Mouse (Mus musculus) lung, embryonic 15.5 days (tissue): Measurements from ENCODE around the gene Rpf2. TPM values are rescaled to one million over a fixed set of nuclear protein-coding genes. Genes with fewer than 3 reads are reported as not detected.
A peak's percentile ranks its signal among the peaks of the same experiment; 100 is the strongest.

Experiments used
- ATAC-seq: fragments of 200-750 bp; cut with Nextera tagmentation; 2 replicates; pipeline ENCODE4 v1.8.0; 2017; ENCODE audit warnings: moderate number of reproducible peaks, borderline replicate concordance; ENCODE audit not compliant: low FRiP score, low TSS enrichment; ENCODE audit errors: extremely low read depth
- H3K27ac ChIP-seq: fragments of 300-500 bp; sonication (generic); 2 replicates; pipeline ENCODE4 v1.5.1; 2015; ENCODE audit warnings: moderate library complexity, mild to moderate bottlenecking, inconsistent platforms
- H3K27me3 ChIP-seq: fragments of 300-500 bp; sonication (generic); 2 replicates; pipeline ENCODE4 v1.6.1; 2015; ENCODE audit warnings: inconsistent platforms
- H3K36me3 ChIP-seq: fragments of 300-500 bp; sonication (generic); 2 replicates; pipeline ENCODE4 v1.6.1; 2015; ENCODE audit warnings: inconsistent platforms
- H3K4me1 ChIP-seq: fragments of 300-500 bp; sonication (generic); 2 replicates; pipeline ENCODE4 v1.6.1; 2015; ENCODE audit warnings: inconsistent platforms
- H3K4me2 ChIP-seq: fragments of 300-500 bp; sonication (generic); 2 replicates; pipeline ENCODE4 v1.6.1; 2015; ENCODE audit warnings: inconsistent platforms, mild to moderate bottlenecking, moderate library complexity
- H3K4me3 ChIP-seq: fragments of 300-500 bp; sonication (generic); 2 replicates; pipeline ENCODE4 v1.5.1; 2015; ENCODE audit warnings: mild to moderate bottlenecking, inconsistent platforms
- H3K9ac ChIP-seq: fragments of 300-500 bp; sonication (generic); 2 replicates; pipeline ENCODE4 v1.6.1; 2015; ENCODE audit warnings: inconsistent platforms
- H3K9me3 ChIP-seq: fragments of 300-500 bp; sonication (generic); 2 replicates; pipeline ENCODE4 v1.6.1; 2016; ENCODE audit warnings: inconsistent platforms
- WGBS: fragments of 180-500 bp; shearing (Covaris S2); methylation state at CpG from one replicate; pipeline ENCODE4 v1.1.7; 2015; 5-methylcytosine and 5-hydroxymethylcytosine counted together
- polyA plus RNA-seq: library from polyadenylated mRNA; unstranded; fragments of >200 nt; fragmentation: Nextera tagmentation; extraction: Ambion mirVana; gene quantifications from 2 replicates; pipeline ENCODE4 v1.2.1, GENCODE M21; 2015

Gene Rpf2
- polyA plus RNA-seq: 62.3 and 65.4 TPM in 2 replicates

GRCm38 (mm10) chr10:40246374-40247165, at the start of gene Rpf2:
Gene Rpf2 (minus strand): TSS chr10:40247036.
- Histone ChIP-seq H3K4me3 (peak within 1 kb of the TSS; percentile 91), H3K27me3 (no peaks in the 10 kb centered on the region), H3K4me2 (peak within 1 kb of the TSS; percentile 73), H3K4me1 (peaks cover 9% of the 10 kb centered on the region; the same call in 1 of the 2 replicates), H3K27ac (peak within 1 kb of the TSS; percentile 77), H3K9ac (peak within 1 kb of the TSS; percentile 61), H3K9me3 (no peaks in the 10 kb centered on the region), H3K36me3 (peaks cover 56% of the 10 kb centered on the region)
- ATAC-seq: peak; percentile 86; the same call in 1 of the 2 replicates
- WGBS: under 1% methylated on average over 54 of the region's 54 CpGs

GRCm38 (mm10) chr10:40292640-40293039, 45.8 kb upstream of the Rpf2 start:
- no peak overlapping the region for H3K4me2 ChIP-seq
- H3K9me3 ChIP-seq: no peaks in the 10 kb centered on the region
- H3K4me3 ChIP-seq: no peak overlapping the region
- ATAC-seq: no peak
- H3K27me3 ChIP-seq: no peaks in the 10 kb centered on the region
- peaks cover 7% of the 10 kb centered on the region for H3K4me1 ChIP-seq
- no peak overlapping the region for H3K27ac ChIP-seq
- H3K9ac ChIP-seq: no peak overlapping the region
- WGBS: 87% methylated on average over 6 of the region's 6 CpGs
- peaks cover 36% of the 10 kb centered on the region for H3K36me3 ChIP-seq

DNA sequence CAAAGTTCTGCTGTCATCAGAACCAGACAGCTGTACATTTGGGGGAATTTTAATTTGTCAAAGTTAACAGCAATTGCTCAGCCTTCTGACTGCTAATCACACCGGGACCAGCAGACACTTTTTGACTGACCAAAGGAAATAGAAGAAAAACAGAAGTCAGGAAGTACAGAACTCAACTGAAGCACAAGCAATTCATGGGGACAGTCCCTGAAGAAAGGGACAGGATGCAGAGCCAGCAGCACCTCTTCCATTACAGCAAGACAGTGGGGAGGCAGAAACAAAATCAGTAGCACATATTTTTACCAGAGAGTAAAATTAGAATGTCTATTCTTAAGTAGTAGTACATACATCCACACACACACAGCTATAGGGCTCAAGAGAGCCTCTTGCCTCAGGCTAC, 39.9 kb upstream of the Rpf2 start:
- no peak for ATAC-seq
- Histone ChIP-seq H3K4me3 (no peak overlapping the region), H3K4me1 (no peaks in the 10 kb centered on the region), H3K9me3 (no peaks in the 10 kb centered on the region), H3K4me2 (no peak overlapping the region), H3K9ac (no peak overlapping the region), H3K27me3 (no peaks in the 10 kb centered on the region), H3K27ac (no peak overlapping the region), H3K36me3 (peaks cover 36% of the 10 kb centered on the region)
- WGBS: 88% methylated on average over 1 of the region's 1 CpGs

GRCm38 (mm10) chr10:40285571-40285970, 38.7 kb upstream of the Rpf2 start:
- Histone ChIP-seq H3K27me3 (no peaks in the 10 kb centered on the region), H3K9me3 (no peaks in the 10 kb centered on the region), H3K4me2 (no peak overlapping the region), H3K4me3 (no peak overlapping the region), H3K4me1 (no peaks in the 10 kb centered on the region), H3K9ac (no peak overlapping the region), H3K27ac (no peak overlapping the region), H3K36me3 (peaks cover 27% of the 10 kb centered on the region)
- ATAC-seq: no peak
- WGBS: 82% methylated on average over 1 of the region's 1 CpGs

DNA sequence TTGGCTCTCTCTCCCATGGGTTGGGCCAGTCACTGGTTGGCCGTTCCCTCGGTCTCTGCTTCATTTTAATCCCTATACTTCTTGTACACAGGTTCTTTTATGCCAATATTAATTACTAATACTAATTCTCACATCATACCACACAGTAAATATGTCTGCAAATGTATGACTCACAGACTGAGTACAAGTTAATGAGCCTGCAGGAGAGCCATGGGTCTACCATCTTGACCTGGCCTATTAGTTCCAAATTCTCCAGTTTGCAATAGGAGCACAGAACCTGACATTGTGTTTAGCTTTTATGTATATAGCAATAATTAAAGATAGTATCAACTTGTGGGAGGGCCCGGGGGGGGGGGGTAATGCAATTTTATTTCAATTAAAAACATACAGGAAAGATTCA, 38.2 kb upstream of the Rpf2 start:
- Histone ChIP-seq H3K27me3 (no peaks in the 10 kb centered on the region), H3K4me1 (no peaks in the 10 kb centered on the region), H3K36me3 (peaks cover 25% of the 10 kb centered on the region), H3K27ac (no peak overlapping the region), H3K9me3 (no peaks in the 10 kb centered on the region), H3K4me3 (no peak overlapping the region), H3K9ac (no peak overlapping the region), H3K4me2 (no peak overlapping the region)
- ATAC-seq: no peak
- WGBS: 89% methylated on average over 3 of the region's 3 CpGs

- Histone ChIP-seq H3K4me2 (no peak overlapping the region), H3K27me3 (no peaks in the 10 kb centered on the region), H3K9ac (no peak overlapping the region), H3K9me3 (no peaks in the 10 kb centered on the region), H3K27ac (no peak overlapping the region), H3K36me3 (peaks cover 19% of the 10 kb centered on the region), H3K4me1 (no peaks in the 10 kb centered on the region), H3K4me3 (no peak overlapping the region)
- ATAC-seq: no peak
- WGBS: 83% methylated on average over 10 of the region's 10 CpGs
These were observed 37.5 kb upstream of the Rpf2 start for GRCm38 (mm10) chr10:40284179-40284831.

GRCm38 (mm10) chr10:40283636-40284035, 36.8 kb upstream of the Rpf2 start:
- H3K9ac ChIP-seq: no peak overlapping the region
- no peak overlapping the region for H3K4me2 ChIP-seq
- ATAC-seq: no peak
- no peaks in the 10 kb centered on the region for H3K27me3 ChIP-seq
- H3K4me3 ChIP-seq: no peak overlapping the region
- 93% methylated on average over 9 of the region's 9 CpGs for WGBS
- H3K36me3 ChIP-seq: peaks cover 18% of the 10 kb centered on the region
- no peaks in the 10 kb centered on the region for H3K9me3 ChIP-seq
- H3K4me1 ChIP-seq: no peaks in the 10 kb centered on the region
- no peak overlapping the region for H3K27ac ChIP-seq

DNA sequence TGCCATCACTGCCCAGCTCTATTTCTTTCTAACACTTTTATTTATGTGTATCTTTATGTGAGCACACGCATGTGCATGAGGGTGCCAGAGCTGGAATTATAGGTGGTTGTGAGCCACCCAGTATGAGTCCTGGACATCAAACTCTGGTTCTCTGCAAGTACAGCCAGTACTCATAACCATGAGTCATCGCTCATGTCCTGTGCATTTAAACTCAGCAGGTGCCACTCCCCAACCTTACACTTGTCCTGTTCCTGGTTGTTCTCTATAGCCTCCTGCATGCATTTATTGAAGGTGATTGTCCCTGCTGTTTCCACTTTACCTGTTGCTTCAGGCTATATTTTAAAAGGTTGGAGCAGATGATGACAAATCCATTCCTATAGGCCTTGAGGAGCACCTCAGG, 34.7 kb upstream of the Rpf2 start:
- WGBS: 94% methylated on average over 2 of the region's 2 CpGs
- H3K27me3 ChIP-seq: no peaks in the 10 kb centered on the region
- no peak for ATAC-seq
- no peak overlapping the region for H3K4me3 ChIP-seq
- no peak overlapping the region for H3K27ac ChIP-seq
- H3K36me3 ChIP-seq: peaks cover 12% of the 10 kb centered on the region
- no peak overlapping the region for H3K4me2 ChIP-seq
- no peaks in the 10 kb centered on the region for H3K9me3 ChIP-seq
- no peak overlapping the region for H3K9ac ChIP-seq
- no peaks in the 10 kb centered on the region for H3K4me1 ChIP-seq

DNA sequence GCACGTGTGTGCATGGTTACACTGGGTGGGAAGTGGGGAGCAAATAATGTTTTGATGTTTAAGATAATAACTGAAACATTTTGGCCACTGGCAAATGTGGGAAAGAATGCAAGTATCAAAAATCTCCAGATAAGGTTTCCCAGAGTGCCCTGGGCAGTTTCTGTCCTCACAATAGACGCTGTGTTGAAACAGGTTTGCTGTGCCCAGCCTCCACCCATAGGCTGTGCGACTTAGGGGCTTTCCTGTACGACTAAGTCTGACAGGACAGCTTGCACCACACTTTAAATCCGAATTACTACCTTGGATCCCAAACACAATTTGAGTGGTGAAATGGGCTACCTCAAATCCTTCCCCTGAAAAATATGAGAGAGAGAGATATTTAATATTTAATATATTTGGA, 31.5 kb upstream of the Rpf2 start:
- Histone ChIP-seq H3K4me2 (no peak overlapping the region), H3K9me3 (no peaks in the 10 kb centered on the region), H3K36me3 (no peaks in the 10 kb centered on the region), H3K4me1 (no peaks in the 10 kb centered on the region), H3K9ac (no peak overlapping the region), H3K27me3 (no peaks in the 10 kb centered on the region), H3K27ac (0 out of 2 replicates have a peak overlapping the region, but pooled peaks have one; percentile 10), H3K4me3 (no peak overlapping the region)
- ATAC-seq: no peak
- WGBS: 49% methylated on average over 5 of the region's 5 CpGs

GRCm38 (mm10) chr10:40275991-40276390, 29.2 kb upstream of the Rpf2 start:
- Histone ChIP-seq H3K27ac (no peak overlapping the region), H3K4me1 (no peaks in the 10 kb centered on the region), H3K9ac (no peak overlapping the region), H3K4me3 (no peak overlapping the region), H3K9me3 (no peaks in the 10 kb centered on the region), H3K36me3 (no peaks in the 10 kb centered on the region), H3K4me2 (no peak overlapping the region), H3K27me3 (no peaks in the 10 kb centered on the region)
- ATAC-seq: no peak
- WGBS: 61% methylated on average over 7 of the region's 7 CpGs

GRCm38 (mm10) chr10:40273938-40274337, 27.1 kb upstream of the Rpf2 start:
- Histone ChIP-seq H3K4me1 (no peaks in the 10 kb centered on the region), H3K9ac (no peak overlapping the region), H3K4me2 (no peak overlapping the region), H3K4me3 (no peak overlapping the region), H3K27ac (no peak overlapping the region), H3K36me3 (no peaks in the 10 kb centered on the region), H3K27me3 (no peaks in the 10 kb centered on the region), H3K9me3 (no peaks in the 10 kb centered on the region)
- WGBS: 76% methylated on average over 5 of the region's 5 CpGs
- ATAC-seq: peak; percentile 49; the same call in 1 of the 2 replicates

GRCm38 (mm10) chr10:40271216-40271615, 24.4 kb upstream of the Rpf2 start:
- Histone ChIP-seq H3K4me2 (no peak overlapping the region), H3K9me3 (no peaks in the 10 kb centered on the region), H3K9ac (no peak overlapping the region), H3K27ac (no peak overlapping the region), H3K27me3 (no peaks in the 10 kb centered on the region), H3K4me3 (no peak overlapping the region), H3K4me1 (no peaks in the 10 kb centered on the region), H3K36me3 (no peaks in the 10 kb centered on the region)
- 82% methylated on average over 3 of the region's 3 CpGs for WGBS
- no peak for ATAC-seq
